Comparison of ENCODE assay signal across 21 mouse cellular contexts in the genomic region with DNA sequence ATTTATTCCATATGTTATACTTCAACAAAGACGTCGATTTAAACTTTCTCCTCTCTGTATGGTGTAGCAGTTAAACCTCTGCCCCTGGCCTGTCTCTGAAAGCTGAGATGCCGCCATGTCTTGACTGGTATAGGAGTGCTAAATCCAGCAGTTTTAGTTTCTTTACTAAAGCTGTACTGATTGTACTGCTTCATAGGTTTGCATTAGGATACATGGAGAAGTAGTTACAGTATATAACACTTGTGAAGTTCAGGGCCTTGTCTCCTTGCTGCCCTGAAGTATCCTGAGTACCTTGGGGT. TPM values are rescaled to one million over a fixed set of nuclear protein-coding genes. Genes with fewer than 3 reads are reported as not detected.
DNase-seq lines count a peak whose midpoint lies in the region; ATAC-seq and TF ChIP-seq lines count a peak whose summit lies in the region.
"Had no signal": no experiment of that assay in that cellular context is flagged by ENCODE, and none has a peak within 500 bp of the region (broad histone marks: within the 10 kb centered on the region; RNA-seq: fewer than 3 reads in every experiment).

No protein-coding gene starts in this region.

- no peaks in the 10 kb centered on the region for H3K9me3 ChIP-seq in forebrain, embryonic 13.5 days (replicated peaks)
- H3K9me3 ChIP-seq in forebrain, postnatal 0 days (ENCODE audit: low read length) = no peaks in the 10 kb centered on the region
- H3K9me3 ChIP-seq in ES-E14 (ENCODE audit: control insufficient read depth, insufficient read depth, low read depth, low read length) = no peaks in the 10 kb centered on the region
- H3K9me3 ChIP-seq in hindbrain, embryonic 13.5 days = no peaks in the 10 kb centered on the region
- H3K9me3 ChIP-seq in midbrain, embryonic 16.5 days (replicated peaks; ENCODE audit: control insufficient read depth, low read length, poor library complexity, severe bottlenecking) = no peaks in the 10 kb centered on the region
- H3K9me3 ChIP-seq: embryonic facial prominence, embryonic 13.5 days; heart, embryonic 15.5 days; limb, embryonic 15.5 days; liver, embryonic 15.5 days had no signal

- TF ChIP-seq CTCF in forebrain, postnatal 0 days (IDR thresholded peaks at IDR 0.05; ENCODE audit: low read depth) = no peak

- H3K4me2 ChIP-seq in forebrain, embryonic 13.5 days = no peak overlapping the region
- no peak overlapping the region for H3K4me2 ChIP-seq in forebrain, postnatal 0 days (ENCODE audit: low read depth)
- no peak overlapping the region for H3K4me2 ChIP-seq in hindbrain, embryonic 13.5 days
- H3K4me2 ChIP-seq in midbrain, embryonic 16.5 days (ENCODE audit: low read length) = no peak overlapping the region
- H3K4me2 ChIP-seq: embryonic facial prominence, embryonic 13.5 days; heart, embryonic 15.5 days; limb, embryonic 15.5 days; liver, embryonic 15.5 days had no signal

- no peak overlapping the region for H3K9ac ChIP-seq in forebrain, embryonic 13.5 days
- H3K9ac ChIP-seq in forebrain, postnatal 0 days = no peak overlapping the region
- no peak overlapping the region; the same call in 1 of the 2 replicates for H3K9ac ChIP-seq in ES-E14 (ENCODE audit: insufficient read depth, low read depth, low read length, poor library complexity, severe bottlenecking)
- H3K9ac ChIP-seq in hindbrain, embryonic 13.5 days = no peak overlapping the region
- H3K9ac ChIP-seq in midbrain, embryonic 16.5 days (ENCODE audit: low read depth, low read length) = no peak overlapping the region
- H3K9ac ChIP-seq: embryonic facial prominence, embryonic 13.5 days; heart, embryonic 15.5 days; limb, embryonic 15.5 days; liver, embryonic 15.5 days had no signal

- no peak overlapping the region for H3K4me3 ChIP-seq in forebrain, embryonic 13.5 days
- H3K4me3 ChIP-seq in forebrain, postnatal 0 days (ENCODE audit: low read depth, low read length) = no peak overlapping the region
- H3K4me3 ChIP-seq in ES-E14 (ENCODE audit: insufficient read depth in 1 of 2, low read depth in 1 of 2, low read length in 2 of 2, poor library complexity in 1 of 2, severe bottlenecking in 1 of 2) = no peak overlapping the region
- no peak overlapping the region for H3K4me3 ChIP-seq in hindbrain, embryonic 13.5 days
- no peak overlapping the region for H3K4me3 ChIP-seq in midbrain, embryonic 16.5 days (ENCODE audit: low read depth, low read length)
- H3K4me3 ChIP-seq: embryonic facial prominence, embryonic 13.5 days; heart, adult 2 months; heart, embryonic 15.5 days; limb, embryonic 15.5 days; liver, embryonic 15.5 days had no signal

- ATAC-seq in forebrain, embryonic 13.5 days = no peak
- ATAC-seq in forebrain, postnatal 0 days = no peak
- ATAC-seq in hindbrain, embryonic 13.5 days (ENCODE audit: low FRiP score) = no peak
- ATAC-seq in midbrain, embryonic 16.5 days = no peak
- ATAC-seq: intestine, embryonic 16.5 days; lung, postnatal 0 days had no signal

- no peak for DNase-seq in forebrain, postnatal 0 days
- no peak for DNase-seq in ES-E14 (ENCODE audit: low read depth, low spot score)
- DNase-seq in kidney, postnatal 10 days = no peak
- no peak for DNase-seq in left cerebral cortex, adult 8-10 months (ENCODE audit: low spot score in 2 of 2)
- DNase-seq: adrenal gland, adult 2 months; B cell, adult 2 months; cerebellum, adult 8-10 months; gastrocnemius, postnatal 14 days; heart, adult 2 months; heart, postnatal 4 days; right cerebral cortex, postnatal 25 days; thymus, postnatal 4 days had no signal

- H3K27me3 ChIP-seq in forebrain, embryonic 13.5 days = no peaks in the 10 kb centered on the region
- H3K27me3 ChIP-seq in forebrain, postnatal 0 days (ENCODE audit: insufficient read depth, low read length) = no peaks in the 10 kb centered on the region
- H3K27me3 ChIP-seq in hindbrain, embryonic 13.5 days = no peaks in the 10 kb centered on the region
- no peaks in the 10 kb centered on the region for H3K27me3 ChIP-seq in midbrain, embryonic 16.5 days (ENCODE audit: control insufficient read depth, insufficient read depth, low read depth, low read length)
- H3K27me3 ChIP-seq: embryonic facial prominence, embryonic 13.5 days; heart, embryonic 15.5 days; limb, embryonic 15.5 days; liver, embryonic 15.5 days had no signal

- peak overlapping the region; percentile 12; the same call in 1 of the 2 replicates for H3K27ac ChIP-seq in forebrain, embryonic 13.5 days
- no peak overlapping the region for H3K27ac ChIP-seq in forebrain, postnatal 0 days (ENCODE audit: low read depth, low read length)
- peak overlapping the region; percentile 79; the same call in 1 of the 2 replicates for H3K27ac ChIP-seq in ES-E14 (ENCODE audit: insufficient read depth, low read depth, low read length, poor library complexity, severe bottlenecking)
- peak overlapping the region; percentile 75; the same call in 1 of the 2 replicates for H3K27ac ChIP-seq in hindbrain, embryonic 13.5 days
- H3K27ac ChIP-seq in midbrain, embryonic 16.5 days (ENCODE audit: low read length) = 0 out of 2 replicates have a peak overlapping the region, but pooled peaks have one; percentile 53
- H3K27ac ChIP-seq: embryonic facial prominence, embryonic 13.5 days; heart, adult 2 months; heart, embryonic 15.5 days; limb, embryonic 15.5 days; liver, embryonic 15.5 days had no signal

- H3K36me3 ChIP-seq in forebrain, embryonic 13.5 days (ENCODE audit: poor library complexity, severe bottlenecking) = no peaks in the 10 kb centered on the region
- no peaks in the 10 kb centered on the region for H3K36me3 ChIP-seq in forebrain, postnatal 0 days (ENCODE audit: insufficient read depth)
- H3K36me3 ChIP-seq in ES-E14 (ENCODE audit: control insufficient read depth, insufficient read depth, low read length, poor library complexity, severe bottlenecking) = no peaks in the 10 kb centered on the region
- no peaks in the 10 kb centered on the region for H3K36me3 ChIP-seq in hindbrain, embryonic 13.5 days
- H3K36me3 ChIP-seq in midbrain, embryonic 16.5 days (ENCODE audit: control insufficient read depth, insufficient read depth, low read length) = no peaks in the 10 kb centered on the region
- H3K36me3 ChIP-seq: embryonic facial prominence, embryonic 13.5 days; heart, embryonic 15.5 days; limb, embryonic 15.5 days; liver, embryonic 15.5 days had no signal

- H3K4me1 ChIP-seq in forebrain, embryonic 13.5 days = peaks cover 23% of the 10 kb centered on the region; the same call in 1 of the 2 replicates
- H3K4me1 ChIP-seq in forebrain, postnatal 0 days (ENCODE audit: insufficient read depth) = no peaks in the 10 kb centered on the region; the same call in 1 of the 2 replicates
- H3K4me1 ChIP-seq in ES-E14 (ENCODE audit: control insufficient read depth in 2 of 2, insufficient read depth in 2 of 2, low read length in 2 of 2, poor library complexity in 1 of 2) = peaks cover 0 to 8% of the 10 kb centered on the region in 2 experiments; a peak in 3 of 4 replicates
- H3K4me1 ChIP-seq in hindbrain, embryonic 13.5 days (replicated peaks) = peaks cover 9% of the 10 kb centered on the region
- H3K4me1 ChIP-seq in midbrain, embryonic 16.5 days (ENCODE audit: control insufficient read depth, insufficient read depth, low read length) = peaks cover 15% of the 10 kb centered on the region
- H3K4me1 ChIP-seq: embryonic facial prominence, embryonic 13.5 days; heart, embryonic 15.5 days; limb, embryonic 15.5 days; liver, embryonic 15.5 days had no signal

- WGBS in forebrain, embryonic 13.5 days = 38% methylated on average over 3 of the region's 3 CpGs
- WGBS in forebrain, postnatal 0 days = 57% methylated on average over 3 of the region's 3 CpGs
- 27% methylated on average over 3 of the region's 3 CpGs for WGBS in hindbrain, embryonic 13.5 days
- WGBS in midbrain, embryonic 16.5 days = 33% methylated on average over 3 of the region's 3 CpGs

- in situ Hi-C loops in ES-E14 (cut with MboI; ENCODE audit: low sequenced_read_pairs in 2 of 2, unreplicated experiment in 2 of 2) = no loop called here

TF ChIP-seq in ES-E14, 5 proteins besides CTCF, POLR2A, EP300 and RAD21:
- TF ChIP-seq MAFK (IDR thresholded peaks at IDR 0.05; ENCODE audit: insufficient read depth, low read depth, low read length) (no peak), ZC3H11A (IDR thresholded peaks at IDR 0.05; ENCODE audit: borderline replicate concordance, low read depth, low read length) (no peak), CHD2 (IDR thresholded peaks at IDR 0.05; ENCODE audit: low read depth, low read length) (no peak), HCFC1 (IDR thresholded peaks at IDR 0.05; ENCODE audit: borderline replicate concordance, insufficient read depth, low read length) (no peak), ZNF384 (IDR thresholded peaks at IDR 0.05; ENCODE audit: low read depth, low read length) (no peak)

RNA-seq across cellular contexts. Expression of a gene that starts 16.7 kb away (rescaled TPM):
- polyA plus RNA-seq in forebrain, embryonic 13.5 days (2015; fragmentation: Nextera tagmentation; extraction: Ambion mirVana) = 102 and 104 TPM in 2 replicates
- 169 and 186 TPM in 2 replicates for total RNA-seq in forebrain, postnatal 0 days (2014; rRNA removed)
- polyA plus RNA-seq in forebrain, postnatal 0 days (2015; fragmentation: Nextera tagmentation; extraction: Ambion mirVana) = 132 and 135 TPM in 2 replicates
- 16.5 and 19.1 TPM in 2 replicates for total RNA-seq in ES-E14 (2012; rRNA removed)
- polyA plus RNA-seq in hindbrain, embryonic 13.5 days (2015; fragmentation: Nextera tagmentation; extraction: Ambion mirVana) = 130 and 132 TPM in 2 replicates
- 148 and 150 TPM in 2 replicates for polyA plus RNA-seq in midbrain, embryonic 16.5 days (2015; fragmentation: Nextera tagmentation; extraction: Ambion mirVana)
- total RNA-seq in left cerebral cortex, adult 8-10 months (2022) = 100 to 1,000 TPM; 373 to 389 (median 377) TPM
